Mouse (Mus musculus) cerebellum, adult 2 months (tissue): ENCODE measurements around the gene 2200002D01Rik.

Source experiments
- CTCF ChIP-seq: fragments of 200-500 bp; IDR thresholded peaks from 2 replicates; pipeline ENCODE4 v1.5.1; 2011; ENCODE audit warnings: low read depth, mild to moderate bottlenecking, control low read depth, low read length, moderate library complexity, borderline replicate concordance; ENCODE audit not compliant: insufficient read depth
- POLR2A ChIP-seq: fragments of 200-500 bp; IDR thresholded peaks from 2 replicates; pipeline ENCODE4 v1.6.1; 2011; ENCODE audit warnings: low read length, control low read depth, borderline replicate concordance; ENCODE audit not compliant: insufficient read depth

GRCm38 (mm10) chr7:29293131-29294065, 45.1 kb upstream of the 2200002D01Rik start:
- TF ChIP-seq POLR2A = no peak
- TF ChIP-seq CTCF = no peak
